Mouse (Mus musculus) heart, adult 2 months (tissue): ENCODE measurements at regions not wholly inside any gene's neighbourhood (a gene's known extent, or its start where the extent isn't known, plus 50 kb on each side); places are given as distances from the start of the nearest gene placed in this dataset.
"Not testable (repeated sequence)": the region's sequence is repeated elsewhere in the genome, so short reads cannot be mapped to it uniquely, and the experiment has no call there.

Source experiments
- DNase-seq, 2 experiments: peaks; one replicate each; pipeline ENCODE4 v3.0.0; 2021
- H3K27ac ChIP-seq: fragments of 200-600 bp; 2 replicates; pipeline ENCODE4 v1.8.1; 2022
- H3K27me3 ChIP-seq: fragments of 200-500 bp; 2 replicates; pipeline ENCODE4 v1.6.1; 2012; ENCODE audit warnings: mild to moderate bottlenecking, low read length, inconsistent platforms, mixed read lengths; ENCODE audit not compliant: control insufficient read depth, insufficient read depth
- H3K36me3 ChIP-seq: fragments of 200-500 bp; 2 replicates; pipeline ENCODE4 v1.6.1; 2012; ENCODE audit warnings: low read length, inconsistent platforms; ENCODE audit not compliant: control insufficient read depth, insufficient read depth
- H3K4me1 ChIP-seq: fragments of 200-500 bp; 2 replicates; pipeline ENCODE4 v1.6.1; 2011; ENCODE audit warnings: low read length; ENCODE audit not compliant: control insufficient read depth, insufficient read depth
- H3K4me3 ChIP-seq: fragments of 200-600 bp; 2 replicates; pipeline ENCODE4 v1.8.1; 2022
- H3K79me2 ChIP-seq: fragments of 200-500 bp; replicated peaks from 2 replicates; pipeline ENCODE4 v1.6.1; 2012; ENCODE audit warnings: mild to moderate bottlenecking, inconsistent platforms, low read length, moderate library complexity, mixed read lengths; ENCODE audit not compliant: control insufficient read depth, insufficient read depth
- H3K9ac ChIP-seq: fragments of 200-500 bp; 2 replicates; pipeline ENCODE4 v1.6.1; 2012; ENCODE audit warnings: low read depth, mild to moderate bottlenecking, control low read depth, inconsistent platforms, low read length, mixed read lengths
- CTCF ChIP-seq: fragments of 200-600 bp; IDR thresholded peaks from 2 replicates; pipeline ENCODE4 v1.8.1; 2022; ENCODE audit warnings: antibody characterized with exemption, mild to moderate bottlenecking, moderate library complexity
- EP300 ChIP-seq: fragments of 200-500 bp; IDR thresholded peaks from 2 replicates; pipeline ENCODE4 v1.6.1; 2011; ENCODE audit warnings: low read depth, low read length, control low read depth; ENCODE audit not compliant: insufficient read depth
- POLR2A ChIP-seq: fragments of 200-500 bp; IDR thresholded peaks from 2 replicates; pipeline ENCODE4 v1.6.1; 2011; ENCODE audit warnings: mild to moderate bottlenecking, low read depth, low read length, control low read depth; ENCODE audit not compliant: insufficient read depth
- WGBS: fragments of 180-500 bp; shearing (Covaris S2); methylation state at CpG from one replicate; pipeline ENCODE4 v1.1.7; 2018; 5-methylcytosine and 5-hydroxymethylcytosine counted together
- intact Hi-C: fragments of 180-260 bp; cut with DNase I; formaldehyde crosslinking; loops from one replicate; pipeline ENCODE4 v1.15.1; 2025

DNA sequence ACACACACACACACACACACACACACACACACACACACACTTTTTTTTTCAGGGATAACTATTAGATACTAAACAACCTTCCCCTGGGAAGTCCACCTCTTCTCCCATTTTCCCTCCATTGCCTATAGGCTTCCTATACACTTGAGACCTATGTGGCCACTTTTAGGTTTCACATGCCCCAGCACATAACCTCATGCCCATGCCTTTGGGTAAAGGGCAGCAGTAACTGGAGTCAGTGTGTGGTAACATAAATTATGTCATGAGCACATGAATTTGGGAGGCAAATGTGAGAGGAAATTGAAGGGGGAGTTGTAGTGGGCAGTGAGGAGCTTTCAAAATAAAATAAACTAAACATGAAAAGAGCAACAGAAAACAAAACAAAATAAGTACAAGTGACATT is 1101.5 kb downstream of the Galc start:
- no peak for DNase-seq
- intact Hi-C loops = no loop called here
- Histone ChIP-seq H3K36me3 (no peaks in the 10 kb centered on the region), H3K79me2 (no peaks in the 10 kb centered on the region), H3K27me3 (no peaks in the 10 kb centered on the region), H3K4me3 (no peak overlapping the region), H3K27ac (no peak overlapping the region), H3K9ac (no peak overlapping the region), H3K4me1 (no peaks in the 10 kb centered on the region)
- TF ChIP-seq POLR2A (no peak), EP300 (no peak), CTCF (no peak)

DNA sequence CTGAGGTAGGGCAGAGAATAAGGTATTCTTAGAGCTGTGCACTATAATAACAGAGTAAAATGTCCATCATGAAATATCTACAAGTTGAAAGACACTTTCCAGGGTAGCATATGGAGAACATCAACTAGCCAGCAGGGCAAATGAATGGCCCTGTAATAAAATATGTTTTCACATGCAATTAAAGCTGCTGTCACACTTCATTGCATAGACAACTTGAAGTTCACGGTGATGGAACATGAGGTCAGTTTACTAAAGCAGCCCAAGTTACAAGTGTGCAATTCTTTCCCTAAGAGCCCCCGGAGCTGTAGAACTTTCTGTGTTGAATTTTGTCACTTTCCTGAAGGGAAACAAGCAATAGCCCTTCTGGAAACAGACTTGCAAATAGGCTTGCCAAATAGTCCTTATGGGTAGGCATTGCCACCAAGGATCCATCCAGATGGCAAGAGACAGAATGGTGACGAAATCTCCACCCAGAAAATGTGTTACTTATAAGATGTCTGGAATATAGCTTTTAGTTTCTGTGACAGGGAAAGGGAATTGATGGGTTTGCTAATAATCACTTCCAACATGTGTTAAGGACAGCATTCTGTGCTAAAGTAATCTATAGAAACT is 1102.7 kb downstream of the Galc start:
- WGBS = 74% methylated on average over 3 of the region's 3 CpGs
- Histone ChIP-seq H3K79me2 (no peaks in the 10 kb centered on the region), H3K36me3 (no peaks in the 10 kb centered on the region), H3K27me3 (no peaks in the 10 kb centered on the region), H3K27ac (no peak overlapping the region), H3K9ac (no peak overlapping the region), H3K4me3 (no peak overlapping the region), H3K4me1 (no peaks in the 10 kb centered on the region)
- DNase-seq = no peak
- TF ChIP-seq POLR2A (no peak), CTCF (no peak), EP300 (no peak)
- intact Hi-C loops = no loop called here

DNA sequence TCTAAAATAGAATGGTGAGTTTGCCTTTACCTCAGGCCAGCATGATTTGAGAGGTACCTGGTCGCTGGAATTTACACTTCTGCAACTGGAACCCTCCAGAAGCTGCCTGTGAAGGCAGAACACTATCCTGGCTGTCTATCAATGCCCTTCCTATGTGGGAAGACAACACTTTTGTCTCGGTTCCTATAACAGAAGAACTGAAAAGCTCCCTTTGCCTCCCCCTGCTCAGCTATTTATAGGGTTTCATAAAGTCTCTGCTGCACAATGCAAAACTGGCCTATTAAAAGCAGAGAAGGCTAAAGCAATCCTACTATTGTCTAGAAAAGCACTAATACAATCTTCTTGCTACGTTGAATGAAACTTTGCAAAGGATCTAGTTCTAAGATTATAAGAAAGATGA is 1116.5 kb downstream of the Galc start:
- H3K4me1 ChIP-seq = no peaks in the 10 kb centered on the region
- no peaks in the 10 kb centered on the region for H3K79me2 ChIP-seq
- no peaks in the 10 kb centered on the region for H3K27me3 ChIP-seq
- DNase-seq = no peak
- WGBS = 43% methylated on average over 3 of the region's 3 CpGs
- intact Hi-C loops = no loop called here
- H3K36me3 ChIP-seq = no peaks in the 10 kb centered on the region
- TF ChIP-seq CTCF (no peak), EP300 (no peak), POLR2A (no peak)
- H3K9ac ChIP-seq = no peak overlapping the region
- no peak overlapping the region for H3K27ac ChIP-seq
- no peak overlapping the region for H3K4me3 ChIP-seq

DNA sequence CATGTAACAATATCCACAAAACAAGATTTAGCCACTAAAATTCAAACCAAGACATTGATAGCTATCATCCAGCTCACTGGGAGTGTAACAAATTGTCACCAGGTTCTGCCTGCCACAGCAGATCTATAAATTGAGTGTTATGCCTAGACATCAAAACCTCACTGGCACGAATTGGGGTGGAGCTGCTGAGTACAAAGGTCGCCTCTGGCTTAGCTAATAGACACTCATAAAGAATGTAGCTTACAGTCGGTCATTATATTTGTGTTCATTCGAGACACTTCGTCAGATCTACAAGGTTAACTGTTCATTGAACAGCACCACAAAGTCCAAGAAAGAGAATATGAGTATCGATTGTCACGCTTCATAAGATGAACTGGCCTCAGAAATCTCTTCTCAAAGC is 1121.3 kb downstream of the Galc start:
- no peaks in the 10 kb centered on the region for H3K4me1 ChIP-seq
- H3K27ac ChIP-seq = no peak overlapping the region
- 76% methylated on average over 7 of the region's 7 CpGs for WGBS
- no peaks in the 10 kb centered on the region for H3K27me3 ChIP-seq
- no peak overlapping the region for H3K9ac ChIP-seq
- no peak for DNase-seq
- H3K36me3 ChIP-seq = no peaks in the 10 kb centered on the region
- TF ChIP-seq EP300 (no peak), POLR2A (no peak), CTCF (no peak)
- no peaks in the 10 kb centered on the region for H3K79me2 ChIP-seq
- no peak overlapping the region for H3K4me3 ChIP-seq
- intact Hi-C loops = no loop called here

DNA sequence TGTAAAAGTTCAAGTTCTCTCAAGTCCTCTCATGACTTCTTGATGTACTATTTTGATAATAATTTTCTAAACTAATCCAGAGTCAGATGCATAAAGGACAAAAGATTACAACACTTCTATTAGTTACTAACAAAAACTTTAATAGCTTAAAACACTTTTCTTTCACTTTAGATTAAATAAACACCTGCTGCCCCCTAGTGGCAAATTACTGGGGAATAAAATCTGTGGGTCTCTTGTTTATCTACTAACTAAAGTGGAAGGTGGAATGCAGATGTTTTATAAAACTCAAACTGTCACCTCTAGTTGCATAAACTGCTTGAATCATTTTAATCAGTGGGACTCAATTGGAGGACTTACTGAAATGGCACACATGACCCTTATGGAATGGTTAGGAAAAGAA is 1129.0 kb downstream of the Galc start:
- no peaks in the 10 kb centered on the region for H3K4me1 ChIP-seq
- no peak overlapping the region for H3K9ac ChIP-seq
- no peak for DNase-seq
- H3K27ac ChIP-seq = no peak overlapping the region
- intact Hi-C loops = no loop called here
- H3K36me3 ChIP-seq = no peaks in the 10 kb centered on the region
- TF ChIP-seq CTCF (peak; percentile 39), POLR2A (no peak), EP300 (no peak)
- H3K4me3 ChIP-seq = no peak overlapping the region
- no peaks in the 10 kb centered on the region for H3K79me2 ChIP-seq
- H3K27me3 ChIP-seq = no peaks in the 10 kb centered on the region

DNA sequence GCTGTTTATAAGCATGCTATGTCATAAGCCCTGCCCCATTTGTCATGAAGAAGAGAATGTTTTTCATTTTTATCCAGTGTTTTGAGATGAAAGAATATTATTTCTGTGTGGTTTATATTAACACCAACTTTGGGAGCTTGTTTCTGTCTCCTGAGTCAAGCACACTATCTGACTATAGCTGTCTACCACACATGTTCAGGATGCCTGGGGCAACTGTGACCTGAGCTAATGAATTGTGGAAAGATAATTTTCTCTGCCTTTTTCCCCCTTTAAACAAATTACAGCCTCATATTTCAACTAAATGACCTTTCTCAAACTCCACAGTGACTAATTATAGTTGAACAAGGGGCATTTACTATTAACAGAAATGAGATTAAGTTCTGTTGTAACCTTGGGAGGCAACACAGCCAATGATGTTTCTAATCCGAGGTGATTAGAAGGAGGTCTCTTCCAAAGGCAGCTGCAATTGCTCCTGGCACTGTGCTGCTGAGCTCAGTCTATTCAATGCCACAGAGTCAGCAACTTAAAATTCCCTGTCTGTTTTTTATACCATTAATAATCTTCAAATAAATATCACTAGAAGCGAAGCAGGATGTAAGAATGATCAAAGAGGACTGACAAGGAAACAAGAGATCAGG is 1168.6 kb downstream of the Galc start:
- intact Hi-C loops = no loop called here
- Histone ChIP-seq H3K36me3 (no peaks in the 10 kb centered on the region), H3K9ac (no peak overlapping the region), H3K27ac (no peak overlapping the region), H3K4me1 (no peaks in the 10 kb centered on the region), H3K27me3 (no peaks in the 10 kb centered on the region), H3K4me3 (no peak overlapping the region), H3K79me2 (no peaks in the 10 kb centered on the region)
- 53% methylated on average over 2 of the region's 2 CpGs for WGBS
- no peak for DNase-seq
- no peak for TF ChIP-seq CTCF
- no peak for TF ChIP-seq POLR2A
- no peak for TF ChIP-seq EP300

DNA sequence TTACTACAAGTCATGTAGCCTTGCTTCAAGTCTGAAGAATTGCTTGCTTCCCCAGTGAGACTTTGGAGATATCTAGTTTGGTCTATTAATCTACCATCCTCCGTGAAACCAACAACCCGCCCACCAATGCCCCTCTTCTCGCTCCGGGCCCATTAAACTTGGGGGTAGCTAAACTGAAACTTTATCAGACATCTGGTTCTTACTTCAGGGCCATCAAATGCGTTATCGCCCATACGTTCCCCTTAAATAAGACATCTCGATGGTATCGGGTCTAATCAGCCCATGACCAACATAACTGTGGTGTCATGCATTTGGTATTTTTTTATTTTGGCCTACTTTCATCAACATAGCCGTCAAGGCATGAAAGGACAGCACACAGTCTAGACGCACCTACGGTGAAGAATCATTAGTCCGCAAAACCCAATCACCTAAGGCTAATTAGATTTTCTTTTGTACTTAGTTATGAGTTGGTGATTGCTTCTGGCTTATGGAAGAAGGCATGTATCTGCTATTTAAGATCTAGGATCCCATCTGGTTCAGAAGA is 1197.8 kb downstream of the Galc start:
- H3K9ac ChIP-seq, H3K27ac ChIP-seq, H3K4me1 ChIP-seq, H3K36me3 ChIP-seq, DNase-seq, H3K27me3 ChIP-seq, H3K79me2 ChIP-seq, intact Hi-C loops, H3K4me3 ChIP-seq: not testable (repeated sequence)
- WGBS = 55% methylated on average over 13 of the region's 13 CpGs
